Mouse (Mus musculus) spleen, adult 2 months (tissue): Measurements from ENCODE around the gene Ptpdc1. TPM values are rescaled to one million over a fixed set of nuclear protein-coding genes. Genes with fewer than 3 reads are reported as not detected.
A peak's percentile ranks its signal among the peaks of the same experiment; 100 is the strongest.

Source experiments
- DNase-seq, 2 experiments: peaks; one replicate each; pipeline versions ENCODE4 v3.0.0 to v3.0.0-alpha.2; 2012 to 2021; ENCODE audit warnings: low spot score in 2 of 2, low read depth in 1 of 2
- H3K27ac ChIP-seq: fragments of 200-500 bp; 2 replicates; pipeline ENCODE4 v1.5.1; 2012; ENCODE audit warnings: low read length, inconsistent platforms; ENCODE audit not compliant: insufficient read depth
- H3K27me3 ChIP-seq: fragments of 200-500 bp; 2 replicates; pipeline ENCODE4 v1.6.1; 2012; ENCODE audit warnings: mild to moderate bottlenecking, moderate library complexity, low read length, inconsistent platforms; ENCODE audit not compliant: control insufficient read depth, insufficient read depth
- H3K36me3 ChIP-seq: fragments of 200-500 bp; 2 replicates; pipeline ENCODE4 v1.6.1; 2012; ENCODE audit warnings: mild to moderate bottlenecking, low read length, inconsistent platforms; ENCODE audit not compliant: control insufficient read depth, insufficient read depth
- H3K4me1 ChIP-seq: fragments of 200-500 bp; 2 replicates; pipeline ENCODE4 v1.6.1; 2011; ENCODE audit warnings: inconsistent platforms; ENCODE audit not compliant: control insufficient read depth, insufficient read depth, insufficient read length
- H3K4me3 ChIP-seq: fragments of 200-500 bp; 2 replicates; pipeline ENCODE4 v1.5.1; 2011; ENCODE audit warnings: mild to moderate bottlenecking, inconsistent platforms; ENCODE audit not compliant: insufficient read depth, insufficient read length; ENCODE audit errors: extremely low read depth
- CTCF ChIP-seq: fragments of 200-500 bp; IDR thresholded peaks from 2 replicates; pipeline ENCODE4 v1.5.1; 2011; ENCODE audit warnings: mild to moderate bottlenecking, inconsistent platforms; ENCODE audit not compliant: insufficient read depth, insufficient read length, insufficient replicate concordance; ENCODE audit errors: extremely low read depth
- POLR2A ChIP-seq: fragments of 200-500 bp; IDR thresholded peaks from 2 replicates; pipeline ENCODE4 v1.6.1; 2011; ENCODE audit warnings: low read depth, low read length, inconsistent platforms
- WGBS: fragments of 180-500 bp; shearing (Covaris S2); methylation state at CpG from one replicate; pipeline ENCODE4 v1.1.7; 2018; 5-methylcytosine and 5-hydroxymethylcytosine counted together
- polyA plus RNA-seq: library from polyadenylated mRNA; depleted of rRNA; stranded (reverse); fragments of >200 nt; gene quantifications from 2 replicates; pipeline ENCODE4 v1.2.3, GENCODE M21; 2012

The Ptpdc1 gene
- polyA plus RNA-seq, 1 experiment, result 0.79 TPM

DNA sequence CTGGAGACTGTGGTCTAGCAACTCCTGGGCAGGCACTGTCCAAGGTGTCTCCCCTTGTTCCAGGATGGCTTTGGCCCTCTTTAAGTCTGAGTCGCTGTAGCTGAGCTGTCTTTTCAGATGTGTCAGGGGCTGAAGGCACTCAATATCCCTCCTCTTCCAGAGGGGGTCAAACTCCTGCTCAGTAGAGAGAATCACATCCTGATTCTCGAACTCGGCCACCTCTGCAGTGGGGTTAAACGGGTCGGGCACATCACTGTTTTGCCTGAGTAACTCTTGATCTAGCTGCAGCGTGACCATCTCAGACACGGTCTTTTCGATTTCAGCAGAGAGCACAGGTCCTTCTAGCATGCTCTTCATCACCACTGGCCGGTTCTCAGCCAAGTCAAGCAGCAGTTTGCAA lies 39.0 kb downstream of the Ptpdc1 start:
- no peak for DNase-seq
- 80% methylated on average over 9 of the region's 9 CpGs for WGBS
- Histone ChIP-seq H3K27ac (peak overlapping the region; percentile 68; the same call in 1 of the 2 replicates), H3K27me3 (no peaks in the 10 kb centered on the region), H3K4me1 (peaks cover 3% of the 10 kb centered on the region; the same call in 1 of the 2 replicates), H3K36me3 (no peaks in the 10 kb centered on the region), H3K4me3 (no peak overlapping the region)
- TF ChIP-seq CTCF (no peak), POLR2A (no peak)

GRCm38 (mm10) chr13:48585786-48586185 lies 39.7 kb downstream of the Ptpdc1 start:
- TF ChIP-seq POLR2A (no peak), CTCF (no peak)
- WGBS, result 31% methylated on average over 7 of the region's 7 CpGs
- DNase-seq, result peak; percentile 21 to 43

GRCm38 (mm10) chr13:48582688-48583379 lies 42.6 kb downstream of the Ptpdc1 start:
- no peaks in the 10 kb centered on the region for H3K36me3 ChIP-seq
- DNase-seq, result no peak
- no peak for TF ChIP-seq POLR2A
- no peak for TF ChIP-seq CTCF
- WGBS, result 65% methylated on average over 10 of the region's 10 CpGs
- peaks cover 3% of the 10 kb centered on the region; the same call in 1 of the 2 replicates for H3K4me1 ChIP-seq
- H3K4me3 ChIP-seq, result no peak overlapping the region
- no peaks in the 10 kb centered on the region for H3K27me3 ChIP-seq
- no peak overlapping the region for H3K27ac ChIP-seq

More at GRCm38 (mm10) chr13:48585786-48586185, 39.7 kb downstream of the Ptpdc1 start:
- H3K27me3 ChIP-seq, result no peaks in the 10 kb centered on the region
- H3K36me3 ChIP-seq, result no peaks in the 10 kb centered on the region
- no peak overlapping the region; the same call in 1 of the 2 replicates for H3K4me3 ChIP-seq
- peak overlapping the region; percentile 68 for H3K27ac ChIP-seq
- peaks cover 3% of the 10 kb centered on the region; the same call in 1 of the 2 replicates for H3K4me1 ChIP-seq

DNA sequence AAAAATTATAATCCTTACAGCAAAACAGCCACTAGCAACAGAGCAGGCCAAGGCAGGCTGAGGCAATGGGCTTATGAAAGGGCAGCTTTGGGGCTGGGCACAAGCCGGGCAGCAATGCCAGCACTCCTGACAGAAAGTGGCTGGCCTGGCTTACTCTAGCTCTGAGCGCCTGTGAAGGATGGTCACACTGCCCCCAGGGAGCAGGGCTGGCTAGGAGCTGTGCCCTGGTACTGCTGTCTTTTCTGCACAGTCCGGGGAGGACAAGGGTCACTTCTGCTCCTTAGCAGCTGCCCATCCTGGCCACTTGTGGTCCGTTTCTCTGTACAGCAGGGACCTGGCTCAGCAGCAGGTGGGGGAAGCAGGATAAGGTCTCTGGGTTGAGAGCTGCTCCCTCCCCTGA lies 46.8 kb downstream of the Ptpdc1 start:
- no peak overlapping the region for H3K4me3 ChIP-seq
- no peaks in the 10 kb centered on the region for H3K27me3 ChIP-seq
- 74% methylated on average over 4 of the region's 4 CpGs for WGBS
- H3K27ac ChIP-seq, result no peak overlapping the region
- TF ChIP-seq CTCF, result no peak
- no peak for TF ChIP-seq POLR2A
- no peaks in the 10 kb centered on the region for H3K36me3 ChIP-seq
- H3K4me1 ChIP-seq, result peaks cover 3% of the 10 kb centered on the region; the same call in 1 of the 2 replicates
- no peak for DNase-seq

DNA sequence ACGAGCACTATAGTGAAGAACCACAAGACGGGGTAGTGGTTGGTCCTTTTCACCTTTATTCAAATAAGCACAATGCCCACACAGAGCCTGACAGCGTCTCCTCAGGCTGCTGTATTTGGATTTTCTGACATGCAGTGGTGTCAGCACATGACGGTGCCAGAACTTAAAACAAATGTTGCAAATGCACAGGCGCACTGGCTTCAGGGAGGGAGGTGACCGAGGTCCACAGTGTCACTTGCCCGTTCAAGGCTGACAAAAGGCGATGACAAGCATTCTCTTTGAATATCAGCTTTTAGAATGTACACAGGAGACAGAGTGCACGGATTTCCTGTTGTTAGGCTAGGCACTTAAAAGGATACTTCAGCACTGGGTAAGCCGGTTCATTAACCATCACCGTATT lies 47.6 kb downstream of the Ptpdc1 start:
- peaks cover 3% of the 10 kb centered on the region; the same call in 1 of the 2 replicates for H3K4me1 ChIP-seq
- 69% methylated on average over 11 of the region's 11 CpGs for WGBS
- TF ChIP-seq POLR2A (no peak), CTCF (no peak)
- H3K36me3 ChIP-seq, result no peaks in the 10 kb centered on the region
- no peak overlapping the region for H3K27ac ChIP-seq
- no peak for DNase-seq
- H3K4me3 ChIP-seq, result no peak overlapping the region
- no peaks in the 10 kb centered on the region for H3K27me3 ChIP-seq

- no peaks in the 10 kb centered on the region for H3K36me3 ChIP-seq
- no peak overlapping the region for H3K4me3 ChIP-seq
- 71% methylated on average over 6 of the region's 6 CpGs for WGBS
Measured at GRCm38 (mm10) chr13:48577007-48577406, 48.5 kb downstream of the Ptpdc1 start.

DNA sequence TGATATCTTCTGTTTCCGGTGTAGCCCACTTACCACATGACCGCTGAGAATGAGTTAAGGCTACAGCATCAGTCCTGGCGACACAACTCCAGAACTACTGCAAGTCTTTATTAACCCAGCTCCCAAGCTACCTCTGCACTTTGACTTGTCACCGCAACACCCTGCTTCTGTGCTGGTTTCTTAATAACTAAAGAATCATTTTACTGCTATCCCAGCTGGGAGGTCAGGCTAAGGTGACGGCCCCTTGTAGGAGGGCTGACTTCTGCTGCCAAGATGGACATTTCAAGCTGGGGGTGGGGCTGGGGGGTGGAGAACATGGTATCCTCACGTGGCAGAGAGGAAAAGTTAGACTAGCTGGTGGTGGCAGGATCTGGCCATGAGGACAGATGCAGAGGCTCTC lies 50.7 kb downstream of the Ptpdc1 start:
- Histone ChIP-seq H3K27ac (no peak overlapping the region), H3K4me3 (no peak overlapping the region), H3K4me1 (peaks cover 3% of the 10 kb centered on the region; the same call in 1 of the 2 replicates), H3K36me3 (no peaks in the 10 kb centered on the region), H3K27me3 (no peaks in the 10 kb centered on the region)
- DNase-seq, result no peak
- TF ChIP-seq CTCF (no peak), POLR2A (no peak)
- 79% methylated on average over 6 of the region's 6 CpGs for WGBS

More at GRCm38 (mm10) chr13:48577007-48577406, 48.5 kb downstream of the Ptpdc1 start:
- Histone ChIP-seq H3K27me3 (no peaks in the 10 kb centered on the region), H3K27ac (0 out of 2 replicates have a peak overlapping the region, but pooled peaks have one; percentile 4), H3K4me1 (peaks cover 3% of the 10 kb centered on the region; the same call in 1 of the 2 replicates)
- peak in 1 of 2 experiments; percentile 19 for DNase-seq
- TF ChIP-seq CTCF (no peak), POLR2A (no peak)
